Mouse (Mus musculus): ENCODE results near the gene Bmt2. TPM values are rescaled to one million over a fixed set of nuclear protein-coding genes. Genes with fewer than 3 reads are reported as not detected.

Bmt2 gene
- total RNA-seq, 2 experiments from 2014 or later: 5.3 to 11.1 TPM

Other genes with a start within 250 kb of the Bmt2 start
- 14.9 and 16.1 TPM in 2 replicates for gene Tmem168, start 69.9 kb downstream of the Bmt2 start, total RNA-seq (2014; fragmentation: Nextera tagmentation)
- gene Tmem168, start 69.9 kb downstream of the Bmt2 start, total RNA-seq (2017): 32.0 and 33.4 TPM in 2 replicates
- gene Gpr85, start 162.0 kb upstream of the Bmt2 start, total RNA-seq (2014; fragmentation: Nextera tagmentation): not detected in 2 replicates
- gene Gpr85, start 162.0 kb upstream of the Bmt2 start, total RNA-seq (2017): 1.2 and 2.5 TPM in 2 replicates
- 55.4 and 67.5 TPM in 2 replicates for gene 2610001J05Rik, start 193.6 kb upstream of the Bmt2 start, total RNA-seq (2014; fragmentation: Nextera tagmentation)
- gene 2610001J05Rik, start 193.6 kb upstream of the Bmt2 start, total RNA-seq (2017): 87.8 and 102 TPM in 2 replicates

Measured in granulocyte monocyte progenitor cell, adult 5-6 weeks (primary cell).